Mouse (Mus musculus) liver, embryonic 12.5 days (tissue): ENCODE measurements around the gene Nipa1. TPM values are rescaled to one million over a fixed set of nuclear protein-coding genes. Genes with fewer than 3 reads are reported as not detected.

Source experiments
- ATAC-seq: fragments of 200-750 bp; cut with Nextera tagmentation; 2 replicates; pipeline ENCODE4 v1.8.0; 2017; ENCODE audit warnings: moderate number of reproducible peaks, mild to moderate bottlenecking, moderate library complexity
- H3K27ac ChIP-seq: fragments of 300-500 bp; sonication (generic); 2 replicates; pipeline ENCODE4 v1.5.1; 2016; ENCODE audit warnings: mild to moderate bottlenecking
- H3K27me3 ChIP-seq: fragments of 300-500 bp; sonication (generic); replicated peaks from 2 replicates; pipeline ENCODE4 v1.6.1; 2016; ENCODE audit warnings: mild to moderate bottlenecking, moderate library complexity
- H3K36me3 ChIP-seq: fragments of 300-500 bp; sonication (generic); 2 replicates; pipeline ENCODE4 v1.6.1; 2016; ENCODE audit warnings: mild to moderate bottlenecking, moderate library complexity
- H3K4me1 ChIP-seq: fragments of 300-500 bp; sonication (generic); 2 replicates; pipeline ENCODE4 v1.6.1; 2016
- H3K4me2 ChIP-seq: fragments of 300-500 bp; sonication (generic); 2 replicates; pipeline ENCODE4 v1.6.1; 2016; ENCODE audit warnings: mild to moderate bottlenecking, moderate library complexity
- H3K4me3 ChIP-seq: fragments of 300-500 bp; sonication (generic); 2 replicates; pipeline ENCODE4 v1.5.1; 2016; ENCODE audit warnings: mild to moderate bottlenecking, moderate library complexity
- H3K9ac ChIP-seq: fragments of 300-500 bp; sonication (generic); 2 replicates; pipeline ENCODE4 v1.6.1; 2016; ENCODE audit warnings: mild to moderate bottlenecking, moderate library complexity
- H3K9me3 ChIP-seq: fragments of 300-500 bp; sonication (generic); replicated peaks from 2 replicates; pipeline ENCODE4 v1.6.1; 2016; ENCODE audit warnings: mild to moderate bottlenecking, moderate library complexity
- WGBS: fragments of 180-500 bp; shearing (Covaris S2); methylation state at CpG from one replicate; pipeline ENCODE4 v1.1.7; 2016; ENCODE audit not compliant: insufficient replicate concordance; 5-methylcytosine and 5-hydroxymethylcytosine counted together
- polyA plus RNA-seq: library from polyadenylated mRNA; unstranded; fragments of >200 nt; fragmentation: Nextera tagmentation; extraction: Ambion mirVana; gene quantifications from 2 replicates; pipeline ENCODE4 v1.2.1, GENCODE M21; 2016

Gene Nipa1
- polyA plus RNA-seq, 1 experiment from 2014 or later = 20.6 TPM

GRCm38 (mm10) chr7:55966866-55967460 lies 52.8 kb downstream of the Nipa1 start:
- no peak for ATAC-seq
- Histone ChIP-seq H3K36me3 (no peaks in the 10 kb centered on the region), H3K27me3 (no peaks in the 10 kb centered on the region), H3K4me2 (no peak overlapping the region), H3K9ac (no peak overlapping the region), H3K4me1 (peaks cover 51% of the 10 kb centered on the region), H3K9me3 (no peaks in the 10 kb centered on the region), H3K27ac (no peak overlapping the region), H3K4me3 (no peak overlapping the region)
- 37% methylated on average over 3 of the region's 3 CpGs for WGBS

- under 1% methylated on average over 70 of the region's 70 CpGs for WGBS
- Histone ChIP-seq H3K27ac (peak within 1 kb of the TSS; percentile 93), H3K4me1 (peaks cover 34% of the 10 kb centered on the region), H3K27me3 (no peaks in the 10 kb centered on the region), H3K4me3 (peak within 1 kb of the TSS; percentile 94), H3K4me2 (peak within 1 kb of the TSS; percentile 78), H3K9ac (peak within 1 kb of the TSS; percentile 90), H3K9me3 (no peaks in the 10 kb centered on the region), H3K36me3 (peaks cover 23% of the 10 kb centered on the region)
- ATAC-seq = peak; percentile 98
These were observed 57.5 kb downstream of the Nipa1 start, which contains the start of gene Nipa2 for GRCm38 (mm10) chr7:55962004-55962908. Gene Nipa2, minus strand, starts transcription at chr7:55962476.

- Histone ChIP-seq H3K9ac (no peak overlapping the region), H3K36me3 (peaks cover 34% of the 10 kb centered on the region), H3K27me3 (no peaks in the 10 kb centered on the region), H3K9me3 (no peaks in the 10 kb centered on the region), H3K4me2 (peak overlapping the region; percentile 78), H3K27ac (no peak overlapping the region), H3K4me1 (peaks cover 28% of the 10 kb centered on the region), H3K4me3 (peak overlapping the region; percentile 38; the same call in 1 of the 2 replicates)
- WGBS = 90% methylated on average over 1 of the region's 1 CpGs
- no peak for ATAC-seq
These were observed 59.2 kb downstream of the Nipa1 start for GRCm38 (mm10) chr7:55960506-55960905.

- Histone ChIP-seq H3K9me3 (no peaks in the 10 kb centered on the region), H3K27me3 (no peaks in the 10 kb centered on the region), H3K4me2 (no peak overlapping the region), H3K36me3 (peaks cover 41% of the 10 kb centered on the region), H3K4me1 (peaks cover 21% of the 10 kb centered on the region), H3K27ac (no peak overlapping the region), H3K9ac (no peak overlapping the region), H3K4me3 (no peak overlapping the region)
- ATAC-seq = no peak
- WGBS = 84% methylated on average over 3 of the region's 3 CpGs
These were observed 60.0 kb downstream of the Nipa1 start for GRCm38 (mm10) chr7:55959801-55960200.

GRCm38 (mm10) chr7:55957916-55958315 lies 61.8 kb downstream of the Nipa1 start:
- no peak overlapping the region for H3K27ac ChIP-seq
- no peaks in the 10 kb centered on the region for H3K27me3 ChIP-seq
- peaks cover 7% of the 10 kb centered on the region; the same call in 1 of the 2 replicates for H3K9me3 ChIP-seq
- H3K36me3 ChIP-seq = peaks cover 52% of the 10 kb centered on the region
- H3K4me3 ChIP-seq = no peak overlapping the region
- H3K4me1 ChIP-seq = peaks cover 10% of the 10 kb centered on the region
- H3K4me2 ChIP-seq = no peak overlapping the region
- 91% methylated on average over 4 of the region's 4 CpGs for WGBS
- no peak overlapping the region for H3K9ac ChIP-seq
- ATAC-seq = no peak

- no peak overlapping the region for H3K4me2 ChIP-seq
- no peak overlapping the region for H3K4me3 ChIP-seq
- no peak overlapping the region for H3K9ac ChIP-seq
- WGBS = 83% methylated on average over 3 of the region's 3 CpGs
- no peaks in the 10 kb centered on the region for H3K27me3 ChIP-seq
- peaks cover 7% of the 10 kb centered on the region for H3K4me1 ChIP-seq
- H3K9me3 ChIP-seq = peaks cover 7% of the 10 kb centered on the region; the same call in 1 of the 2 replicates
- H3K27ac ChIP-seq = no peak overlapping the region
- no peak for ATAC-seq
- H3K36me3 ChIP-seq = peaks cover 52% of the 10 kb centered on the region
These were observed 62.6 kb downstream of the Nipa1 start for GRCm38 (mm10) chr7:55957178-55957577.

- 88% methylated on average over 2 of the region's 2 CpGs for WGBS
- H3K27ac ChIP-seq = no peak overlapping the region
- peaks cover 52% of the 10 kb centered on the region for H3K36me3 ChIP-seq
These were observed 63.7 kb downstream of the Nipa1 start for GRCm38 (mm10) chr7:55956054-55956453.

GRCm38 (mm10) chr7:55938341-55938740 lies 81.4 kb downstream of the Nipa1 start:
- Histone ChIP-seq H3K27me3 (no peaks in the 10 kb centered on the region), H3K27ac (no peak overlapping the region), H3K4me1 (no peaks in the 10 kb centered on the region), H3K36me3 (peaks cover 59% of the 10 kb centered on the region), H3K4me2 (no peak overlapping the region), H3K9me3 (no peaks in the 10 kb centered on the region), H3K4me3 (no peak overlapping the region), H3K9ac (no peak overlapping the region)
- WGBS = 83% methylated on average over 4 of the region's 4 CpGs
- ATAC-seq = no peak

More at GRCm38 (mm10) chr7:55956054-55956453, 63.7 kb downstream of the Nipa1 start:
- Histone ChIP-seq H3K9me3 (peaks cover 7% of the 10 kb centered on the region; the same call in 1 of the 2 replicates), H3K9ac (no peak overlapping the region), H3K4me1 (peaks cover 5% of the 10 kb centered on the region), H3K4me3 (no peak overlapping the region), H3K4me2 (no peak overlapping the region), H3K27me3 (no peaks in the 10 kb centered on the region)
- no peak for ATAC-seq

- no peak overlapping the region for H3K9ac ChIP-seq
- no peaks in the 10 kb centered on the region for H3K4me1 ChIP-seq
- H3K4me3 ChIP-seq = no peak overlapping the region
- no peak overlapping the region for H3K27ac ChIP-seq
- no peak overlapping the region for H3K4me2 ChIP-seq
- ATAC-seq = no peak
- H3K36me3 ChIP-seq = peaks cover 60% of the 10 kb centered on the region
- 87% methylated on average over 2 of the region's 2 CpGs for WGBS
- H3K9me3 ChIP-seq = no peaks in the 10 kb centered on the region
- no peaks in the 10 kb centered on the region for H3K27me3 ChIP-seq
These were observed 84.7 kb downstream of the Nipa1 start for GRCm38 (mm10) chr7:55935025-55935424.

- no peak overlapping the region for H3K4me3 ChIP-seq
- no peak overlapping the region for H3K4me2 ChIP-seq
- 82% methylated on average over 2 of the region's 2 CpGs for WGBS
- no peaks in the 10 kb centered on the region for H3K9me3 ChIP-seq
- no peak overlapping the region for H3K27ac ChIP-seq
- no peak for ATAC-seq
- H3K9ac ChIP-seq = no peak overlapping the region
- peaks cover 63% of the 10 kb centered on the region for H3K36me3 ChIP-seq
- no peaks in the 10 kb centered on the region for H3K4me1 ChIP-seq
- no peaks in the 10 kb centered on the region for H3K27me3 ChIP-seq
These were observed 91.1 kb downstream of the Nipa1 start for GRCm38 (mm10) chr7:55928649-55929048.
